In genomic region chr2:25551186-25551585, GRCm38 (mm10) we compare ENCODE assay signal across 8 mouse cellular contexts. TPM values are rescaled to one million over a fixed set of nuclear protein-coding genes. Genes with fewer than 3 reads are reported as not detected.
DNase-seq lines count a peak whose midpoint lies in the region; ATAC-seq and TF ChIP-seq lines count a peak whose summit lies in the region.

No protein-coding gene starts in this region.

- no peak overlapping the region for H3K27ac ChIP-seq in hindbrain, postnatal 0 days
- H3K27ac ChIP-seq in hindbrain, embryonic 13.5 days: no peak overlapping the region
- H3K27ac ChIP-seq in midbrain, embryonic 13.5 days: no peak overlapping the region

- ATAC-seq in hindbrain, postnatal 0 days: no peak
- ATAC-seq in hindbrain, embryonic 13.5 days (ENCODE audit: low FRiP score): no peak
- ATAC-seq in granulocyte monocyte progenitor cell, adult 5-6 weeks (replicated peaks; ENCODE audit: poor library complexity, severe bottlenecking): peak; percentile 21; the same call in 1 of the 2 replicates
- ATAC-seq in midbrain, embryonic 13.5 days: no peak

- peak; percentile 78 for TF ChIP-seq CTCF in hindbrain, postnatal 0 days (IDR thresholded peaks at IDR 0.05; ENCODE audit: low read depth)
- TF ChIP-seq CTCF in C2C12 (IDR thresholded peaks at IDR 0.05; ENCODE audit: control insufficient read depth, insufficient read depth, insufficient read length): peak; percentile 76

- H3K9me3 ChIP-seq in hindbrain, postnatal 0 days (ENCODE audit: low read length): no peaks in the 10 kb centered on the region
- H3K9me3 ChIP-seq in hindbrain, embryonic 13.5 days: no peaks in the 10 kb centered on the region
- no peaks in the 10 kb centered on the region for H3K9me3 ChIP-seq in midbrain, embryonic 13.5 days

- WGBS in hindbrain, postnatal 0 days: 30% methylated on average over 5 of the region's 5 CpGs
- WGBS in hindbrain, embryonic 13.5 days: 42% methylated on average over 5 of the region's 5 CpGs
- WGBS in midbrain, embryonic 13.5 days: 35% methylated on average over 5 of the region's 5 CpGs

- peaks cover 4% of the 10 kb centered on the region for H3K79me2 ChIP-seq in C2C12 (ENCODE audit: control insufficient read depth, insufficient read depth)

- no peak overlapping the region for H3K9ac ChIP-seq in hindbrain, postnatal 0 days (replicated peaks; ENCODE audit: low read length)
- H3K9ac ChIP-seq in hindbrain, embryonic 13.5 days: no peak overlapping the region
- no peak overlapping the region for H3K9ac ChIP-seq in midbrain, embryonic 13.5 days (replicated peaks)

- H3K79me3 ChIP-seq in C2C12 (ENCODE audit: low read depth): peaks cover 2% of the 10 kb centered on the region

- H3K4me2 ChIP-seq in hindbrain, postnatal 0 days (ENCODE audit: low read depth, low read length): no peak overlapping the region
- H3K4me2 ChIP-seq in hindbrain, embryonic 13.5 days: no peak overlapping the region
- H3K4me2 ChIP-seq in midbrain, embryonic 13.5 days (replicated peaks): no peak overlapping the region

- H3K4me1 ChIP-seq in hindbrain, postnatal 0 days (ENCODE audit: insufficient read depth, low read length): no peaks in the 10 kb centered on the region
- H3K4me1 ChIP-seq in hindbrain, embryonic 13.5 days (replicated peaks): peaks cover 5% of the 10 kb centered on the region
- peaks cover 6% of the 10 kb centered on the region for H3K4me1 ChIP-seq in midbrain, embryonic 13.5 days (replicated peaks)

- no peak overlapping the region for H3K4me3 ChIP-seq in hindbrain, postnatal 0 days (ENCODE audit: low read length)
- no peak overlapping the region for H3K4me3 ChIP-seq in hindbrain, embryonic 13.5 days
- no peak overlapping the region for H3K4me3 ChIP-seq in C2C12 (ENCODE audit: insufficient read depth, poor library complexity, severe bottlenecking)
- H3K4me3 ChIP-seq in midbrain, embryonic 13.5 days (replicated peaks): no peak overlapping the region

- DNase-seq in hindbrain, postnatal 0 days (ENCODE audit: low spot score): peak; percentile 59
- peak; percentile 70 for DNase-seq in adrenal gland, postnatal 10 days
- peak; percentile 19 to 45 for DNase-seq in natural killer cell, adult 2 months (ENCODE audit: low spot score in 2 of 2)
- no peak for DNase-seq in urinary bladder, postnatal 10 days (ENCODE audit: low spot score)

- H3K27me3 ChIP-seq in hindbrain, postnatal 0 days (ENCODE audit: insufficient read depth, low read length): no peaks in the 10 kb centered on the region
- H3K27me3 ChIP-seq in hindbrain, embryonic 13.5 days: no peaks in the 10 kb centered on the region
- no peaks in the 10 kb centered on the region for H3K27me3 ChIP-seq in C2C12 (ENCODE audit: control insufficient read depth, insufficient read depth, insufficient read length)
- H3K27me3 ChIP-seq in midbrain, embryonic 13.5 days: no peaks in the 10 kb centered on the region

- no peaks in the 10 kb centered on the region for H3K36me3 ChIP-seq in hindbrain, postnatal 0 days (ENCODE audit: insufficient read depth, low read length)
- H3K36me3 ChIP-seq in hindbrain, embryonic 13.5 days: no peaks in the 10 kb centered on the region
- H3K36me3 ChIP-seq in C2C12 (ENCODE audit: control insufficient read depth, insufficient read depth): no peaks in the 10 kb centered on the region
- no peaks in the 10 kb centered on the region for H3K36me3 ChIP-seq in midbrain, embryonic 13.5 days

- no peak overlapping the region for H3ac ChIP-seq in C2C12 (ENCODE audit: control insufficient read depth, insufficient read length, low read depth)

TF ChIP-seq in C2C12, 6 proteins besides CTCF, POLR2A, EP300 and RAD21:
- TF ChIP-seq CEBPB (IDR thresholded peaks at IDR 0.05; ENCODE audit: low read depth) (no peak), MYOD1 (IDR thresholded peaks at IDR 0.05; ENCODE audit: control insufficient read depth, insufficient read length, low read depth) (no peak), MAX (IDR thresholded peaks at IDR 0.05) (no peak), USF1 (IDR thresholded peaks at IDR 0.05; ENCODE audit: low read depth) (peak; percentile 22), MYOG (IDR thresholded peaks at IDR 0.05; ENCODE audit: control insufficient read depth, extremely low read depth, insufficient read length) (no peak)

RNA-seq across cellular contexts. Expression of gene Traf2, which starts 4.4 kb away (rescaled TPM):
- total RNA-seq in hindbrain, postnatal 0 days (2014; rRNA removed): 10.0 and 11.4 TPM in 2 replicates
- polyA plus RNA-seq in hindbrain, postnatal 0 days (2015; fragmentation: Nextera tagmentation; extraction: Ambion mirVana): 9.2 and 9.3 TPM in 2 replicates
- polyA plus RNA-seq in hindbrain, embryonic 13.5 days (2015; fragmentation: Nextera tagmentation; extraction: Ambion mirVana): 21.1 and 21.2 TPM in 2 replicates
- 28.8 TPM for polyA plus RNA-seq in C2C12 (2012; fragmentation: generic; extraction: Trizol)
- 10 to 100 TPM; 18.0 to 22.7 TPM for total RNA-seq in adrenal gland, postnatal 10 days (2021)
- 17.3 and 18.2 TPM in 2 replicates for total RNA-seq in granulocyte monocyte progenitor cell, adult 5-6 weeks (2014; fragmentation: Nextera tagmentation)
- total RNA-seq in granulocyte monocyte progenitor cell, adult 5-6 weeks (2017): 13.9 and 15.9 TPM in 2 replicates
- 22.9 and 24.1 TPM in 2 replicates for polyA plus RNA-seq in midbrain, embryonic 13.5 days (2015; fragmentation: Nextera tagmentation; extraction: Ambion mirVana)

RNA-seq across cellular contexts. Expression of gene Edf1, which starts 6.5 kb away (rescaled TPM):
- total RNA-seq in hindbrain, postnatal 0 days (2014; rRNA removed): 159 and 274 TPM in 2 replicates
- 394 and 413 TPM in 2 replicates for polyA plus RNA-seq in hindbrain, postnatal 0 days (2015; fragmentation: Nextera tagmentation; extraction: Ambion mirVana)
- 409 and 436 TPM in 2 replicates for polyA plus RNA-seq in hindbrain, embryonic 13.5 days (2015; fragmentation: Nextera tagmentation; extraction: Ambion mirVana)
- polyA plus RNA-seq in C2C12 (2012; fragmentation: generic; extraction: Trizol): 340 TPM
- 100 to 1,000 TPM; 266 to 285 TPM for total RNA-seq in adrenal gland, postnatal 10 days (2021)
- total RNA-seq in granulocyte monocyte progenitor cell, adult 5-6 weeks (2014; fragmentation: Nextera tagmentation): 134 and 171 TPM in 2 replicates
- total RNA-seq in granulocyte monocyte progenitor cell, adult 5-6 weeks (2017): 96.1 and 107 TPM in 2 replicates
- polyA plus RNA-seq in midbrain, embryonic 13.5 days (2015; fragmentation: Nextera tagmentation; extraction: Ambion mirVana): 387 and 406 TPM in 2 replicates

RNA-seq across cellular contexts. Expression of gene Mamdc4, which starts 23.5 kb away (rescaled TPM):
- total RNA-seq in hindbrain, postnatal 0 days (2014; rRNA removed): 1.2 and 2.5 TPM in 2 replicates
- polyA plus RNA-seq in hindbrain, postnatal 0 days (2015; fragmentation: Nextera tagmentation; extraction: Ambion mirVana): 1.2 and 2.0 TPM in 2 replicates
- 2.3 and 2.6 TPM in 2 replicates for polyA plus RNA-seq in hindbrain, embryonic 13.5 days (2015; fragmentation: Nextera tagmentation; extraction: Ambion mirVana)
- polyA plus RNA-seq in C2C12 (2012; fragmentation: generic; extraction: Trizol): 5.7 TPM
- 1 to 10 TPM; 1.6 to 6.3 TPM for total RNA-seq in adrenal gland, postnatal 10 days (2021)
- total RNA-seq in granulocyte monocyte progenitor cell, adult 5-6 weeks (2014; fragmentation: Nextera tagmentation): 1.5 and 3.4 TPM in 2 replicates
- 1.2 and 66.7 TPM in 2 replicates for total RNA-seq in granulocyte monocyte progenitor cell, adult 5-6 weeks (2017)
- 3.2 and 6.8 TPM in 2 replicates for polyA plus RNA-seq in midbrain, embryonic 13.5 days (2015; fragmentation: Nextera tagmentation; extraction: Ambion mirVana)

RNA-seq across cellular contexts. Expression of gene Phpt1, which starts 23.8 kb away (rescaled TPM):
- total RNA-seq in hindbrain, postnatal 0 days (2014; rRNA removed): 35.4 and 48.2 TPM in 2 replicates
- 232 and 242 TPM in 2 replicates for polyA plus RNA-seq in hindbrain, postnatal 0 days (2015; fragmentation: Nextera tagmentation; extraction: Ambion mirVana)
- polyA plus RNA-seq in hindbrain, embryonic 13.5 days (2015; fragmentation: Nextera tagmentation; extraction: Ambion mirVana): 179 and 182 TPM in 2 replicates
- polyA plus RNA-seq in C2C12 (2012; fragmentation: generic; extraction: Trizol): 94.2 TPM
- total RNA-seq in adrenal gland, postnatal 10 days (2021): 10 to 100 TPM; 63.5 to 82.8 TPM
- total RNA-seq in granulocyte monocyte progenitor cell, adult 5-6 weeks (2014; fragmentation: Nextera tagmentation): 62.5 and 89.4 TPM in 2 replicates
- total RNA-seq in granulocyte monocyte progenitor cell, adult 5-6 weeks (2017): 5.9 and 46.2 TPM in 2 replicates
- 190 and 193 TPM in 2 replicates for polyA plus RNA-seq in midbrain, embryonic 13.5 days (2015; fragmentation: Nextera tagmentation; extraction: Ambion mirVana)

RNA-seq across cellular contexts. Expression of gene Ajm1, which starts 30.4 kb away (rescaled TPM):
- total RNA-seq in hindbrain, postnatal 0 days (2014; rRNA removed): 22.4 and 29.1 TPM in 2 replicates
- 18.8 and 19.8 TPM in 2 replicates for polyA plus RNA-seq in hindbrain, postnatal 0 days (2015; fragmentation: Nextera tagmentation; extraction: Ambion mirVana)
- polyA plus RNA-seq in hindbrain, embryonic 13.5 days (2015; fragmentation: Nextera tagmentation; extraction: Ambion mirVana): 8.1 and 8.2 TPM in 2 replicates
- 0.29 TPM for polyA plus RNA-seq in C2C12 (2012; fragmentation: generic; extraction: Trizol)
- 1 to 10 TPM; 1.8 to 2.2 TPM for total RNA-seq in adrenal gland, postnatal 10 days (2021)
- total RNA-seq in granulocyte monocyte progenitor cell, adult 5-6 weeks (2014; fragmentation: Nextera tagmentation): not detected in 2 replicates
- total RNA-seq in granulocyte monocyte progenitor cell, adult 5-6 weeks (2017): 0.39 TPM in 1 of 2 replicates, not detected in the other
- 3.5 and 5.7 TPM in 2 replicates for polyA plus RNA-seq in midbrain, embryonic 13.5 days (2015; fragmentation: Nextera tagmentation; extraction: Ambion mirVana)
